Mouse (Mus musculus): ENCODE data around the gene Hspb2.
A peak's percentile ranks its signal among the peaks of the same experiment; 100 is the strongest.

Gene Hspb2

GRCm38 (mm10) chr9:50709108-50709507 lies 43.0 kb downstream of the Hspb2 start:
- DNase-seq = peak; percentile 50

GRCm38 (mm10) chr9:50704907-50705306 lies 47.2 kb downstream of the Hspb2 start:
- DNase-seq = no peak

Measured in thymus, postnatal 4 days (tissue).